Mouse (Mus musculus): Measurements from ENCODE around the gene Fez2. TPM values are rescaled to one million over a fixed set of nuclear protein-coding genes. Genes with fewer than 3 reads are reported as not detected.

Fez2 gene
- polyA plus RNA-seq (2015; fragmentation: Nextera tagmentation; extraction: Ambion mirVana): 28.0 and 29.7 TPM in 2 replicates

GRCm38 (mm10) chr17:78417381-78418281 is at the start of gene Fez2:
Fez2 (minus strand) TSS chr17:78418152.
- H3K27ac ChIP-seq: peak within 1 kb of the TSS; percentile 84
- H3K36me3 ChIP-seq (ENCODE audit: poor library complexity, severe bottlenecking): no peaks in the 10 kb centered on the region
- H3K4me2 ChIP-seq: peak within 1 kb of the TSS; percentile 72
- H3K9me3 ChIP-seq (replicated peaks): no peaks in the 10 kb centered on the region
- H3K9ac ChIP-seq: peak within 1 kb of the TSS; percentile 80
- ATAC-seq: peak; percentile 94
- peak within 1 kb of the TSS; percentile 81 for H3K4me3 ChIP-seq
- peaks cover 9% of the 10 kb centered on the region for H3K4me1 ChIP-seq
- WGBS: 1% methylated on average over 61 of the region's 67 CpGs
- peaks cover 14% of the 10 kb centered on the region for H3K27me3 ChIP-seq

- Histone ChIP-seq H3K4me1 (no peaks in the 10 kb centered on the region), H3K36me3 (ENCODE audit: poor library complexity, severe bottlenecking) (no peaks in the 10 kb centered on the region), H3K9me3 (replicated peaks) (no peaks in the 10 kb centered on the region), H3K27me3 (no peaks in the 10 kb centered on the region), H3K9ac (no peak overlapping the region), H3K27ac (no peak overlapping the region), H3K4me2 (no peak overlapping the region), H3K4me3 (no peak overlapping the region)
- ATAC-seq: no peak
- WGBS: 86% methylated on average over 8 of the region's 8 CpGs
Observed at GRCm38 (mm10) chr17:78465500-78465899, 47.5 kb upstream of the Fez2 start.

- Histone ChIP-seq H3K9ac (no peak overlapping the region), H3K4me2 (no peak overlapping the region), H3K36me3 (ENCODE audit: poor library complexity, severe bottlenecking) (no peaks in the 10 kb centered on the region), H3K4me3 (no peak overlapping the region), H3K9me3 (replicated peaks) (peaks cover 3% of the 10 kb centered on the region), H3K27me3 (no peaks in the 10 kb centered on the region), H3K4me1 (no peaks in the 10 kb centered on the region), H3K27ac (no peak overlapping the region)
- 87% methylated on average over 3 of the region's 3 CpGs for WGBS
- ATAC-seq: no peak
Observed at GRCm38 (mm10) chr17:78465071-78465470, 47.1 kb upstream of the Fez2 start.

- no peak for ATAC-seq
- H3K36me3 ChIP-seq (ENCODE audit: poor library complexity, severe bottlenecking): no peaks in the 10 kb centered on the region
- peaks cover 4% of the 10 kb centered on the region for H3K9me3 ChIP-seq (replicated peaks)
- no peak overlapping the region for H3K4me2 ChIP-seq
- WGBS: 83% methylated on average over 8 of the region's 8 CpGs
- no peak overlapping the region for H3K27ac ChIP-seq
- H3K9ac ChIP-seq: no peak overlapping the region
- no peak overlapping the region for H3K4me3 ChIP-seq
- no peaks in the 10 kb centered on the region for H3K4me1 ChIP-seq
- H3K27me3 ChIP-seq: no peaks in the 10 kb centered on the region
Observed at GRCm38 (mm10) chr17:78460140-78460539, 42.2 kb upstream of the Fez2 start.

- 83% methylated on average over 9 of the region's 9 CpGs for WGBS
- H3K27me3 ChIP-seq: no peaks in the 10 kb centered on the region
- ATAC-seq: 0 out of 2 replicates have a peak, but pooled peaks have one; percentile 31
- no peaks in the 10 kb centered on the region for H3K36me3 ChIP-seq (ENCODE audit: poor library complexity, severe bottlenecking)
- H3K9ac ChIP-seq: no peak overlapping the region
- H3K9me3 ChIP-seq (replicated peaks): peaks cover 4% of the 10 kb centered on the region
- peaks cover 8% of the 10 kb centered on the region for H3K4me1 ChIP-seq
- H3K27ac ChIP-seq: no peak overlapping the region
- H3K4me2 ChIP-seq: no peak overlapping the region
- no peak overlapping the region for H3K4me3 ChIP-seq
Observed at GRCm38 (mm10) chr17:78455556-78455955, 37.6 kb upstream of the Fez2 start.

- WGBS: 43% methylated on average over 11 of the region's 11 CpGs
- H3K4me3 ChIP-seq: no peak overlapping the region
- peaks cover 8% of the 10 kb centered on the region for H3K4me1 ChIP-seq
- H3K36me3 ChIP-seq (ENCODE audit: poor library complexity, severe bottlenecking): no peaks in the 10 kb centered on the region
- H3K27ac ChIP-seq: no peak overlapping the region
- no peak overlapping the region for H3K9ac ChIP-seq
- H3K27me3 ChIP-seq: no peaks in the 10 kb centered on the region
- peak; percentile 71; the same call in 1 of the 2 replicates for ATAC-seq
- H3K4me2 ChIP-seq: no peak overlapping the region
- peaks cover 1% of the 10 kb centered on the region for H3K9me3 ChIP-seq (replicated peaks)
Observed at GRCm38 (mm10) chr17:78455114-78455513, 37.2 kb upstream of the Fez2 start.

GRCm38 (mm10) chr17:78454189-78454977 is 36.4 kb upstream of the Fez2 start:
- H3K9ac ChIP-seq: no peak overlapping the region
- no peaks in the 10 kb centered on the region for H3K36me3 ChIP-seq (ENCODE audit: poor library complexity, severe bottlenecking)
- 53% methylated on average over 21 of the region's 21 CpGs for WGBS
- peaks cover 8% of the 10 kb centered on the region for H3K4me1 ChIP-seq
- ATAC-seq: peak; percentile 72
- H3K4me3 ChIP-seq: peak overlapping the region; percentile 17; the same call in 1 of the 2 replicates
- H3K27me3 ChIP-seq: no peaks in the 10 kb centered on the region
- peak overlapping the region; percentile 49 for H3K4me2 ChIP-seq
- H3K27ac ChIP-seq: no peak overlapping the region
- H3K9me3 ChIP-seq (replicated peaks): no peaks in the 10 kb centered on the region

GRCm38 (mm10) chr17:78453529-78453928 is 35.6 kb upstream of the Fez2 start:
- WGBS: 87% methylated on average over 5 of the region's 5 CpGs
- no peak overlapping the region for H3K4me2 ChIP-seq
- peaks cover 8% of the 10 kb centered on the region for H3K4me1 ChIP-seq
- H3K27ac ChIP-seq: no peak overlapping the region
- H3K9me3 ChIP-seq (replicated peaks): no peaks in the 10 kb centered on the region
- no peak overlapping the region for H3K9ac ChIP-seq
- no peak for ATAC-seq
- H3K36me3 ChIP-seq (ENCODE audit: poor library complexity, severe bottlenecking): no peaks in the 10 kb centered on the region
- H3K4me3 ChIP-seq: no peak overlapping the region
- H3K27me3 ChIP-seq: no peaks in the 10 kb centered on the region

GRCm38 (mm10) chr17:78451886-78452285 is 33.9 kb upstream of the Fez2 start:
- Histone ChIP-seq H3K27ac (no peak overlapping the region), H3K36me3 (ENCODE audit: poor library complexity, severe bottlenecking) (no peaks in the 10 kb centered on the region), H3K4me1 (peaks cover 8% of the 10 kb centered on the region), H3K9ac (no peak overlapping the region), H3K4me2 (no peak overlapping the region), H3K9me3 (replicated peaks) (no peaks in the 10 kb centered on the region), H3K27me3 (no peaks in the 10 kb centered on the region), H3K4me3 (no peak overlapping the region)
- 89% methylated on average over 6 of the region's 6 CpGs for WGBS
- no peak for ATAC-seq

GRCm38 (mm10) chr17:78451332-78451793 is 33.4 kb upstream of the Fez2 start:
- H3K9ac ChIP-seq: no peak overlapping the region
- no peak overlapping the region for H3K27ac ChIP-seq
- no peak for ATAC-seq
- no peaks in the 10 kb centered on the region for H3K9me3 ChIP-seq (replicated peaks)
- no peak overlapping the region for H3K4me2 ChIP-seq
- 89% methylated on average over 7 of the region's 7 CpGs for WGBS
- no peak overlapping the region for H3K4me3 ChIP-seq
- H3K36me3 ChIP-seq (ENCODE audit: poor library complexity, severe bottlenecking): no peaks in the 10 kb centered on the region
- no peaks in the 10 kb centered on the region for H3K27me3 ChIP-seq
- H3K4me1 ChIP-seq: peaks cover 8% of the 10 kb centered on the region

- Histone ChIP-seq H3K4me1 (peaks cover 8% of the 10 kb centered on the region), H3K4me3 (no peak overlapping the region), H3K9me3 (replicated peaks) (no peaks in the 10 kb centered on the region), H3K4me2 (no peak overlapping the region), H3K9ac (no peak overlapping the region), H3K27me3 (no peaks in the 10 kb centered on the region), H3K36me3 (ENCODE audit: poor library complexity, severe bottlenecking) (no peaks in the 10 kb centered on the region), H3K27ac (no peak overlapping the region)
- 73% methylated on average over 13 of the region's 13 CpGs for WGBS
- ATAC-seq: no peak
Observed at GRCm38 (mm10) chr17:78449635-78450197, 31.8 kb upstream of the Fez2 start.

- no peak overlapping the region for H3K27ac ChIP-seq
- H3K4me3 ChIP-seq: no peak overlapping the region
- no peaks in the 10 kb centered on the region for H3K9me3 ChIP-seq (replicated peaks)
- no peak overlapping the region for H3K4me2 ChIP-seq
- WGBS: 92% methylated on average over 7 of the region's 7 CpGs
- H3K36me3 ChIP-seq (ENCODE audit: poor library complexity, severe bottlenecking): no peaks in the 10 kb centered on the region
- ATAC-seq: no peak
- no peaks in the 10 kb centered on the region for H3K4me1 ChIP-seq
- H3K9ac ChIP-seq: no peak overlapping the region
- no peaks in the 10 kb centered on the region for H3K27me3 ChIP-seq
Observed at GRCm38 (mm10) chr17:78444826-78445225, 26.9 kb upstream of the Fez2 start.

Data from forebrain, embryonic 13.5 days (tissue).